Mouse (Mus musculus) ES-Bruce4 (cell line): ENCODE results near the gene Ckap4.
A peak's percentile ranks its signal among the peaks of the same experiment; 100 is the strongest.

Source experiments
- CTCF ChIP-seq: IDR thresholded peaks from one replicate; pipeline ENCODE4 v1.8.1; 2011; ENCODE audit warnings: low read depth, low read length
- EP300 ChIP-seq: IDR thresholded peaks from 2 replicates; pipeline ENCODE4 v1.6.1; 2011; ENCODE audit warnings: low read depth, low read length; ENCODE audit not compliant: insufficient read depth
- POLR2A ChIP-seq: IDR thresholded peaks from one replicate; pipeline ENCODE4 v1.8.1; 2011; ENCODE audit warnings: low read length; ENCODE audit not compliant: insufficient read depth

DNA sequence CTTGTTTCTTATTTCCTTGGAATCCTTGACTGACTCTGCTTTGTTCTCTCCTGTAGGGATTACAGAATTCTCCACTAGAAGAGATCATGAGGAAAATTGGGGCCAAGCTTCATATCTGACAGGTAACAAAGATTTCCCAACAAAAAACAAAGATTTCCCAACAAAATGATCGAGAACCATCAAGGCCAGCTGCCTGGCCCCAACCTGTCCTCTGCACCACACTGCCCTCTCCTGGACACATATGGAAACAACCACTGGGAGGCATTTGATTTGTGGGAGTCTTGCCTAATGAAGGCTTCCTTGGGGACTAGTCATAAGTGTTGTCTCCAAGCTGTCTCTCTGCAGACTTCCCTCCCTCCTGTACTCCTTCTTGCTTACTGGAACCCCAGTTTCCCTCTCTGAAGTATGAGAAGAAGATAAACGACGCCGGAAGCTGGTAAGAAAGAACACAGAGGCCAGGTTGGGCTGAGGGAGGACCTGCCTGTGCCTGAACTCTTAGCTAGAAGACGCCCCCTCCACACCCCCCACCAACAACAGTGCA lies 19.8 kb downstream of the Ckap4 start:
- TF ChIP-seq EP300 (no peak), CTCF (peak; percentile 78), POLR2A (no peak)
